Mouse (Mus musculus) urinary bladder, postnatal 14 days (tissue): ENCODE measurements around the gene Foxf2.
A peak's percentile ranks its signal among the peaks of the same experiment; 100 is the strongest.

Experiments used
- DNase-seq: peaks from one replicate; pipeline ENCODE4 v3.0.0; 2021; ENCODE audit warnings: low spot score

Foxf2 gene

DNA sequence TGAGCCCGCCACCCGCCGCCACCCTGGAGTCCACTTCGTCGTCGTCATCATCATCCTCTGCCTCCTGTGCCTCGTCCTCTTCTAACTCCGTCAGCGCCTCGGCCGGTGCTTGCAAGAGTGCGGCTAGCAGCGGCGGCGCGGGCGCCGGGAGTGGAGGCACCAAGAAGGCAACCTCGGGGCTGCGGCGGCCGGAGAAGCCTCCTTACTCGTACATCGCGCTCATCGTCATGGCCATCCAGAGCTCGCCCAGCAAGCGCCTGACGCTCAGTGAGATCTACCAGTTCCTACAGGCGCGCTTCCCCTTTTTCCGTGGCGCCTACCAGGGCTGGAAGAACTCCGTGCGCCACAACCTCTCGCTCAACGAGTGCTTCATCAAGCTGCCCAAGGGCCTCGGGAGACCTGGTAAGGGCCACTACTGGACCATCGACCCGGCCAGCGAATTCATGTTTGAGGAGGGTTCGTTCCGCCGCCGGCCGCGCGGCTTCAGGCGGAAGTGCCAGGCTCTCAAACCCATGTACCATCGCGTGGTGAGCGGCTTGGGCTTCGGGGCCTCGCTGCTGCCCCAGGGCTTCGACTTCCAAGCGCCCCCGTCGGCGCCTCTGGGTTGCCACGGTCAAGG lies 676 bp downstream of the Foxf2 start:
- DNase-seq, result peak; percentile 14

DNA sequence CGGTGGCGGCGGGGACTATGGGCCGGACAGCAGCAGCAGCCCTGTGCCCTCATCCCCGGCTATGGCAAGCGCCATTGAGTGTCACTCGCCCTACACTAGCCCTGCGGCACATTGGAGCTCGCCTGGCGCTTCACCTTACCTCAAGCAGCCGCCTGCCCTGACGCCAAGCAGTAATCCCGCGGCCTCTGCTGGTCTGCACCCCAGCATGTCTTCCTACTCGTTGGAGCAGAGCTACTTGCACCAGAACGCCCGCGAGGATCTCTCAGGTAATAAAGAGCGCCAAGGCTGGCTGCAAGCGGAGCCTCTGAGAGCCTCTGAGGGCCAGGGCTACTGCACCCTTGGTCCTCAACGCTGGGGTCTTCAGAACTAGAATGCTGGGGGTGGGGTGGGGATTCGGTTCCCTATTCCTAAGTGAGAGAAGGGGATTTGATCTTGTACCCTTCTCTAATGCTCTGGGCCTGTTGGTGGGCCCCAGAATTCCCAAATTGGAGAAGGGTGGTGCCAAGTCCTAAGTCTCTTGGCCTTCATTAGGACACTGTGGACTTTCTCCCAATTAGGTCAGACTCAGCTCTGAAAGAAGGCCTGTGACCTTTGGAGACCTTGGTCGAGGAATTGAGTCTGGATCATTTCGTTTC lies 1.5 kb downstream of the Foxf2 start:
- no peak for DNase-seq

DNA sequence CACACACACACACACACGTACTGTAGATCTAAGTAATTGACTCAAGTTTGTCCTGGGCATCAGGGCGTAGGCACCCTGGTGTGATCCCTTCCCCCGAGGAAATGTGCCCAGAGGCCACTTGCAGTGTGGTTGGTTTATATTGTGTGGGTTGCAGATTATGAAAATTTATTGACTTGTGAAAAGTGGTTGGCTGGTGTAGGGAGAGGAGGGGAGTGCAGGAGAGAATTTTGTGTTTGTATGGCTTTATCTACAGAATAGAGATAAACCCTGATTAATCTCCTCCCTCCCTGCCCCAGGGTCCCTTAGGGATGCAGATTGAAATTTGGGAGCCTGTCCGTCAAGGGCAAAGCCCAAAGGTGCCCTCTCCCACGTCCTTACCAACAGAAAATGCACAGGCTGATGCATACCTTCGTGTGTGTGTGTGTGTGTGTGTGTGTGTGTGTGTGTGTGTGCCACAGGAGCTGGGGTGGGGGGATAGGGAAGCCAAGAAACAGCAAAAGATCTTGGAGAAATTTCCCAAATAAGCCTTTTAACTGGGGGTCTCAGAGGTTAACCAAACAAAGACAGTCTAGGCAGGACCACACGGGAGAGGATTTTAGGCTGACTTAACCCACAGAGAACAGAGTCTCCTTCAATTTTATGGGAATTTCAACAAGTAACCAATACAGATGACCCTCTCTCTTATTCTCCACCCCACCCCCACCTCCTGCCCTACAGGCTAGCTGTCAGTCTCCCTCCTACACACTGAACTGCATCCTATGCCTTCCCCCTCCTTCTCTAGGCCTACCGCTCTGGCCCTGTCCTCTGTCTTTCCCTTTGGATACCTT lies 2.5 kb downstream of the Foxf2 start:
- DNase-seq, result no peak

DNA sequence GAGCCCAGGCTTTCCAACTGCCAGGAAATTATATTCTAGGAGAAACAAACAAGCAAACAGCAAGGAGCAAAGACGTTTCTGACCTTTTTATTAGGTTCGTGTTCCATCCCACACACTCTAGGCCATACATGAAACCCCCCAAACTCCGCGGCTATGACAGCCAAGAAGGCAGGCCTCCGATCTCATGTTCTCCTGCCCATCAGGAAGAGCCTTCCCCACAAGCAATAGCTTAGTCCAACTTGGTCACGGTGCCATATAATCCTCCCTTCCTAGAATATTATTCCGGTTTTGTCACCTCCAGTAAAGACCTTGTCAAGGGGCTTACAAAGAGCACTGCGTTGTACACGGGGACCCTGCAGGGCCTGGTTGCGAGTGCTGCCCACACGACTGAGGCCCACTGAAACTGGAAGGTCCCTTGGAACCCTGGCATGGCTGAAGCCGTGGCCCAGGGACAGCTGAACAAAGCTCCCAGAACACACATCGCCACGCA lies 3.1 kb downstream of the Foxf2 start:
- no peak for DNase-seq

DNA sequence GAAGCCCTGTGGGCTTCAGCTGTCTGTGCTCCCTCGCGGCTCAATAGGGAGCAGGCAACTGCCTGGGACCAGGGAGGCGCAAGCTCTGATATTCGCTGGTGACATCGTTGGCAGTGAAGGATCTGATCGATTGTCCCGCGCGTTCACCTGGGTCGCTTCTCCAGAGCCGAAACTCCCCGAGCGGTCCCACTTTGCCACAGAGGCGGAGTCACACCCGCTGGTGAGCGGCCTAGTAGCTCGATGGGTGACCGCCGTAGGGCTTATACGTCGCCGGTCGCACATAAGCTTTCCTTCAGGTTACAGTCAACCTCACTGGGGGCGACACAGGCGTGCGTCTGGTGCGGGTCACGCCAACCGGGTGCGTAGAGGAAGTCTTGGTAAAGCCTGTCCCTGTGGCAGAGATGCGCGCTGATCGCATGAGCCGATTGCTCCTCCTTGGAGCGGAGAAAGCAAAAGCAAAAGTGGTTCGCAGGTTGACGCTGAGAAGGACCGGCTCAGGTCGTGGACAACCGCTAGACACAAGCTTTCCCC lies 3.8 kb downstream of the Foxf2 start:
- peak; percentile 18 for DNase-seq

- no peak for DNase-seq
Measured at GRCm38 (mm10) chr13:31630051-31630450, 4.4 kb downstream of the Foxf2 start.

GRCm38 (mm10) chr13:31630551-31630950 lies 4.9 kb downstream of the Foxf2 start:
- DNase-seq, result no peak

DNA sequence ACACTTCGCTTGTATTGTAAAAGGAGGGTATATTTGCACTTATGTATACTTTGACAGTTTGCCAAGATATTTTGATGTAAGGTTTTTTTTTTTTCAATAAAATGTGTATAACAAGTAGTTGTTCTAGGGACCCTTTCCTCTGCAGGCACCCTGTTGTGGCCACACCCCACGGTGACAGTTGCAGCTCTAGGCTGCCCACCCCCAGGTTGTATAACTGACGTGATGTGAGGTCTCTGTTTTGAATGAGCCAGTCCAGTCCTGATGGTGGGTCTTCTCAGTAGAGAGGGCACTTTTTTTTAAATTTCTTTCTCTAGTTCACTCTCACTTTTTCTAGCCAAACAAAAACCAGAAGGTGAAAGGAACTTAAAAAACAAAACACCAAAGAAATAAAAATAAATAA lies 5.7 kb downstream of the Foxf2 start:
- DNase-seq, result no peak

DNA sequence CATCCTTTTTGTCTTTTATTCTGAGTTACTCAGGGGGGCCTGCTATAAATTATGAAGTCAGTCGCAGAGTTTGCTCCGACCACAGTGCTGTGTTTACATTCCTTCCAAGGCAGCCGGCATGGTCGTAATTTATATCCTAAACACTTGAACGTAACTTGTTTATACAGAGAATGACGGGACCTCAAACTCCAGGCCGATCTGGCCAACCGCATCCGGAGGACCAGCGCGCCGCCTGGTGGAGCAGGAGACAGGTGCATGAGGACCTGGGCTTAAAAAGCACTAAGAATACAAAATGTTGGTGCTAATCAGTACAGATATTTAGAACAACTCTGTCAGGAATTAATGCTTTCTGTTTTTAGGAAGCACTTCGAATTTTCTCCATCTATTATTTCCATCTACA lies 6.8 kb downstream of the Foxf2 start:
- peak; percentile 85 for DNase-seq

GRCm38 (mm10) chr13:31633259-31633658 lies 7.6 kb downstream of the Foxf2 start:
- DNase-seq, result no peak

DNA sequence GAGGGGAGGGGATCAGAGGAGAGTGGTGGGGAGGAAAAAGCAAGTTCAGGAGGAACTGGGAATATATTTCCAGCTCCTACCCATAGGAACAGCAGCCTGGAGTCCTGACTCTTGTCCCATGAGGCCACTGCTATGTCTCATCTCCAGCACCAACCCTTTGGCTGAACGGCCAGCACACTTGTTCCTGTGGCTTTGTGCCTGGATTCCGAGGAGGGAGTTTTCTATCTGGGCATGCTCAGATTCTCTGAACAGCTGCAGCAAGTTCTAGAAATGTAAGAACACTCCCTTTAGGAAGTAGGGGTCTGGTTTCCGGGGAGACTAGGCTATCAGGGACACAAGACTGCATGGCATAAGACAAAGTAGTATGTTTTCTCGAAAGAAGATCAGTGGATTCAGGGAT lies 9.9 kb downstream of the Foxf2 start:
- no peak for DNase-seq

- no peak for DNase-seq
Measured at GRCm38 (mm10) chr13:31641517-31641916, 15.9 kb downstream of the Foxf2 start.

GRCm38 (mm10) chr13:31652131-31652745 lies 26.6 kb downstream of the Foxf2 start:
- DNase-seq, result no peak

- no peak for DNase-seq
Measured at GRCm38 (mm10) chr13:31656249-31656648, 30.6 kb downstream of the Foxf2 start.

GRCm38 (mm10) chr13:31658212-31658611 lies 32.6 kb downstream of the Foxf2 start:
- no peak for DNase-seq

DNA sequence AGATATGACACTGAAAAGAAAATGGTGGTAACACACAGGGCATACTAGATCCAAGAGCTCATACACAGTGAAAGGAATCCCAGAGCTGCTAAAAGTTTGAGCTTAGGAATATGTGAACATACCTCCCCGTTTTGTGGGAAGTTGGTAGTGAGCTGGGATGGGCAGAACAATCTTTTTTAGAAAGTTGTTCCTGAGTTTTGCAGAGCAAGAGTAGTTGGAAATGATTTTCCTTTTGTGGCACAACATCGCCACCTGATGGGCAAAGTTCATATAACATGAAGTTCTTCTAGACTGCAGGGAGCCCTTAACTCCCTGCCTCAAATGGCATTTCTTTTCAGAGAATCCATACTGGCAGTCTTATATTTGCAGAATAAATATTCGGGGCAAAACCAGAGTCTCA lies 33.3 kb downstream of the Foxf2 start:
- DNase-seq, result peak; percentile 67

GRCm38 (mm10) chr13:31661211-31661610 lies 35.6 kb downstream of the Foxf2 start:
- peak; percentile 15 for DNase-seq

GRCm38 (mm10) chr13:31665376-31665775 lies 39.8 kb downstream of the Foxf2 start:
- no peak for DNase-seq

GRCm38 (mm10) chr13:31667919-31668524 lies 42.4 kb downstream of the Foxf2 start:
- no peak for DNase-seq

GRCm38 (mm10) chr13:31672093-31672492 lies 46.5 kb downstream of the Foxf2 start:
- no peak for DNase-seq
